Mouse (Mus musculus) embryonic fibroblast, embryonic 13.5 days (primary cell): ENCODE results near the gene Slc38a3. TPM values are rescaled to one million over a fixed set of nuclear protein-coding genes. Genes with fewer than 3 reads are reported as not detected.

Experiments
- H3K27ac ChIP-seq: 2 replicates; pipeline ENCODE4 v1.5.1; 2012; ENCODE audit warnings: low read length, control low read depth, inconsistent platforms; ENCODE audit not compliant: insufficient read depth
- H3K4me1 ChIP-seq: 2 replicates; pipeline ENCODE4 v1.6.1; 2011; ENCODE audit warnings: low read length; ENCODE audit not compliant: control insufficient read depth, insufficient read depth
- H3K4me3 ChIP-seq: 2 replicates; pipeline ENCODE4 v1.5.1; 2011; ENCODE audit warnings: mild to moderate bottlenecking, control low read depth, low read length; ENCODE audit not compliant: insufficient read depth
- CTCF ChIP-seq: IDR thresholded peaks from 2 replicates; pipeline ENCODE4 v1.5.1; 2011; ENCODE audit warnings: mild to moderate bottlenecking, control low read depth, low read length, moderate library complexity, borderline replicate concordance; ENCODE audit not compliant: insufficient read depth
- POLR2A ChIP-seq: IDR thresholded peaks from 2 replicates; pipeline ENCODE4 v1.6.1; 2011; ENCODE audit warnings: low read depth, mild to moderate bottlenecking, control low read depth, low read length, moderate library complexity
- polyA plus RNA-seq: library from polyadenylated mRNA; stranded (reverse); fragments of >200 nt; gene quantifications from 2 replicates; pipeline ENCODE4 v1.2.4, GENCODE M21; 2011; ENCODE audit warnings: low read depth; ENCODE audit not compliant: missing spikeins, insufficient read length

The Slc38a3 gene
- polyA plus RNA-seq, 1 experiment, result 1.1 TPM

DNA sequence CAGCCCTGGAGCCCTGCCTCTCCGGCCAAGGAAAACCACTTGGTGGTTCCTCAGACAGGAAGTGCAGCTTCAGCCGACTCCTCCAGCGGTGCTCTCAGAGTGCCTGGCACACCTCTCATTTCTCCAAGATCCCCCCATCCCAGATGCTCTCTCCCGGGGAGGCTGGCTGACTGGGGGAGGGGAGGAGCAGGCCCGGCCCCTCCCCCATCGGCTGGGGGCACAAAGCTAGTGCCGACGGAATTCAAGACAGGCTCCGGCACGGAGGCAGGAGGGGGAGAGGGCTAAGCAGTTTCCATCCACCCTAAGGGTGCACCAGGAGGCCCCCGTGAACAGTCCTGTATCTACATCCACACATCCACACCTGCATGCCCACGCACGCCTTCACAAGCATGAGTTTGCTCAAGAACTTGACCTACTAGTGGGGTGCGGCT, 37.5 kb upstream of the Slc38a3 start:
- 0 out of 2 replicates have a peak overlapping the region, but pooled peaks have one; percentile 3 for H3K27ac ChIP-seq
- TF ChIP-seq POLR2A (no peak; the same call in 1 of the 2 replicates), CTCF (no peak)
- peak overlapping the region; percentile 28 for H3K4me3 ChIP-seq
- peaks cover 18% of the 10 kb centered on the region for H3K4me1 ChIP-seq

DNA sequence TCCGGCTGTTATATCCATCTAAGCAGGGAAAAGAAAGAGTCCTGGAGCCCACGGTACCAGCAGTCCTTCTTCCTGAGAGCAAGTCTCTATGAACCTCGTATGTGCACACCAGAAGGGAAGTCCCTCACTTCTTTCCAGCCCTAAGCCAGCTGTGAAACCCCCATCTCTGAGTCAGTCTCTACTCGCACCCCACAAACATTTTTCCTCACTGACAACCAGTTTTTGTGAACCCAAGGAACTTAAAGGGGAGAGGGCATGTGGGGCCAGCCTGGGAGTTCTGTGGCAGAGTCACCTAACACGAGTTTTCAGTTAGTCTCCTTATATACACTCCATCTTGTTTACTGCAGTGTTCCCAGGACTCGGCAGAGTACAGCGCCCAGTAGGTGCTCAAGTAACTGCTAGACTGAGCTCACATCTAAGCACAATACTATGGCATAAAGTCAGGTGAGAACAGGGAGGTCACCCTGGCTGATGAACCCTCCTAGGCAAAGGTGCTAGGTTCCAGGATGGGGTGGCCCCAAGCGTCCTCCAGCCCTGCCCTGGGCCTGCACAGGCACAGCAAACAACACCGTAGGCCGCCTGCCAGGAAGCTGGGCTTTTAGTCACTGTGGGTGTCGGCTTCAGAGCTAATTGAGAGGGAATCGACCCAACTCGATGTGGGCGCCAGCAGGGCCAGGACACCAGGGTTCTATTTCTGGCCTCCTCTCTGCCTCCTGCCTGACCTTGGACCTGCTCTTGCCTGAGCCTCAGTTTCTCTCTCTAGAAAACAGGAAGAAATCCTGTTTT, 34.2 kb upstream of the Slc38a3 start:
- TF ChIP-seq POLR2A (no peak), CTCF (no peak)
- Histone ChIP-seq H3K27ac (peak overlapping the region; percentile 75), H3K4me3 (no peak overlapping the region), H3K4me1 (peaks cover 41% of the 10 kb centered on the region)

DNA sequence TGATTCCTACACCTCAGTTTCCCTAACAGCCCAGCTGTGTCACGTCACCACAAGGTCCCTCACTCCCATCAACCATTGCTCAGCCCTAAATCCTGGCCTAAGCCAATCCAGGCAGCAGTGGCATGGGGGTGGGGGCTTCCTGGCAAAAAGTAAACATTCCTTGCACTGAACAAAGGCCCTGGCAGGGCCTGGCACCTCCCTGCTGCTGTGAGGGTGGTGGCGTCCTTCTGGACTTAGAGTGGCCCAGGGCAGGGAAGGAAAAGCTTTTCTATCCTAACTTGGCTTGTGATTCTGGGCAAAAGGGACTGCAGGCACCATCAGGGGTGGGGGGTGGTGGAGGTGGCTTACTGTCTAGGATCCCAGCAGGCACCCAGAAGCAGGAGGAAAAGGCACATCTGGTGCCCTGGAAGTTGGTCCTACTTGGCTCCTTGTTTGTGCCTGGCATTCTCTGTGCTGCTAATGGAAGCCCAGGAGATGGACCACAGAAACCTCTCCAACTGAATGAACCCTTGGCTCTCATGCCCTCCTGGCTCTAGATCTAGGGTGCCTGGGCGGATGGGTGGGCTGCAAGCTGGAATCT, 33.4 kb upstream of the Slc38a3 start:
- peaks cover 41% of the 10 kb centered on the region for H3K4me1 ChIP-seq
- H3K27ac ChIP-seq, result peak overlapping the region; percentile 75
- H3K4me3 ChIP-seq, result no peak overlapping the region
- no peak for TF ChIP-seq POLR2A
- TF ChIP-seq CTCF, result no peak

DNA sequence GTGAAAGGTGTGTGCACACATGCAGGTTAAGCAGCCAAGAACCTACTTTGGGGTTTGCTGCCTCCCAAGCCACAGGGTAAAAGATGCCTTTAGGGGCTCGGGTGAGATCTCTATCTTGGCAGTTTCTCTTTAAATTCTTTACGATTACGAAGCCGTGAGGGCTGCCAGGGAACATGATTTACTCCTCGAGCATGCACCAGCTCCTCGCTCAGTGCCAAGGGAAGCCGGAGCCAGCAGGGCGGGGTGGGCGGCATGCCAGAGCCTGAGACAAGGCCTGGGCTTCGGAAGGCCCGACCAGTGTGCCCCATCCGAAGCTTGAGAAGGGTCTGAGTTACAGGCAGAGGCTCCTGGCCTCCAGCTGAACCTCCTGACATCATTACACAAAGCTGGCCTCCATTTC, 32.3 kb upstream of the Slc38a3 start:
- Histone ChIP-seq H3K4me3 (no peak overlapping the region), H3K27ac (peak overlapping the region; percentile 91), H3K4me1 (peaks cover 37% of the 10 kb centered on the region)
- TF ChIP-seq POLR2A, result peak; percentile 37; the same call in 1 of the 2 replicates
- TF ChIP-seq CTCF, result no peak

DNA sequence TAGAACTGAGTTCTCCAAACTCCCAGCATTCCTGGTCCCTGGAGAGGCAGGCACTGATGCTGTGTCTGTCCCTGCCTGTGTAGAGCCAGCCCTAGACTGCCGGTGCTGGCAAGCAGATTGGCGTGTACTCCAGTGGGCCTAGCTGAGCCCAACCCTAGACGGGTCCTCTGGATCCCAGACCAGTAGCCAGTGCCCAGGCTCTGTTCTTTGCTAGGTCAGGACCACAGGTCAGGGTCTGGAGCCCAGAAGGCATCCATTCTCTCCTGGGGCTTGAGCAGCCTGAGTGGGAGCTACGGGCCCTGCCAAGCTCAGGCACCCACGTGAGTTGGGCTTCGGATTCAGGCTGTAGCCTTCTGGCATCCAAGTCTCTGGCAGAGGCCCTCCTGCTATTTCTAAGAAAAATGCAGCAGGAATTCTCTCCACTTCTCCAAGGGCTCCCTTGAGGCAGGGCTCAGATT, 30.8 kb upstream of the Slc38a3 start:
- Histone ChIP-seq H3K4me3 (no peak overlapping the region), H3K4me1 (peaks cover 37% of the 10 kb centered on the region), H3K27ac (peak overlapping the region; percentile 91)
- TF ChIP-seq CTCF (no peak), POLR2A (no peak)

DNA sequence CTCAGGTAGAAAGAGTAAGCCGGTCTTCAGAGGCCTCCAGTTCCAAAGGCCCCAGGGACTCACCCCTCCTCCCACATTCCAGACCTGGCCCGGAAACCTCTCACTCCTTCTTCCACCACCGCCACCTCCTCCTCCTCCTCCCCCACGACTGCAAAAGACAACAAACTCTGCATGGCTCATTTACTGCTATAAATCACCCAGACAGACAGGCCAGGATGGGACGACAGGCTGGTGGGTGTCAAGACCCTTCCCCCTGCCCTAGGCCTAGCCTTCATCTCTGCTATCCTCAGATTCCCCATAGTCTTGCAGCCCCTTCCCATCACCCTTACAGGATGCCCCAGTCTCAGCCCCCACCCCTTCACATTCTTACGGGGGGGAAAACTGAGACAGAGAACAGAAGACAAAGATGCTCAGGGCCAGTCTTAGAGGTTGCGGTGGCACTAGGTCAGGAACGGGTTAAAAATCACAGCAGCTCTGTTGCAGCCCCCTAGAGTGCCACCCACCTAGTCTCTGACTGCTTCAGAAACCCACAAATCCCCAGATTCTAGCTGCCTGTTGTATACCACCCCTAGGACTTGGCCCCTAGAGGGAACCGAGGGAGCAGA, 30.1 kb upstream of the Slc38a3 start:
- TF ChIP-seq POLR2A (no peak), CTCF (no peak)
- peak overlapping the region; percentile 91 for H3K27ac ChIP-seq
- H3K4me1 ChIP-seq, result peaks cover 37% of the 10 kb centered on the region
- no peak overlapping the region for H3K4me3 ChIP-seq

DNA sequence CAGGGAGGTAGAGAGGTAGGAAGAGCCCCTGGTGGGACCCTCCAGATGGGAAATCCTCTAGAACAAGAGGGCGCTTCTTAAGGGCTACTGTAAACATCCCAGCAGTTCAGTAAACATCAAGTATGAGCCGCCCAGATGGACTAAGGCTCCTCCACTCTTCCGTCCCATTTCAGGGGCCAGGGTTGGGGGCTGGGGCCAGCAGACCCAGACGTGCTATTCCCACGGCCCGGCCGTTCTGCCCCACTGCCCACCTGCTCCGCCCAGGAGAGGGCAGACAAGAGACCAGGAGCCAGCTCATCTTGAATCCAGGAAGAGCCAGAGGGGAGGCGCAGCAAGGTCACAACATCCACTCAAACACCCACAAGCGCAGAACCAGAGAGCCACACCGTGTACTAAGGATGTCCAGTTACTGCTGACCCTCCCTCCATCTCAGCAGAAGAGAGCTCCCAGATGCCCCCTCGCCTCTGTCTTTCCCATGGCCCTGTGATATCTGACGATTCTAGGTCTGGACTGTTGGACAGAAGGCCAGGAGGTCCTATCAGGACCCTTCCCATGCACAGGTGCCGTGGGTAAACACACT, 29.4 kb upstream of the Slc38a3 start:
- H3K4me3 ChIP-seq, result no peak overlapping the region
- peak overlapping the region; percentile 21 for H3K27ac ChIP-seq
- no peak for TF ChIP-seq POLR2A
- no peak for TF ChIP-seq CTCF

DNA sequence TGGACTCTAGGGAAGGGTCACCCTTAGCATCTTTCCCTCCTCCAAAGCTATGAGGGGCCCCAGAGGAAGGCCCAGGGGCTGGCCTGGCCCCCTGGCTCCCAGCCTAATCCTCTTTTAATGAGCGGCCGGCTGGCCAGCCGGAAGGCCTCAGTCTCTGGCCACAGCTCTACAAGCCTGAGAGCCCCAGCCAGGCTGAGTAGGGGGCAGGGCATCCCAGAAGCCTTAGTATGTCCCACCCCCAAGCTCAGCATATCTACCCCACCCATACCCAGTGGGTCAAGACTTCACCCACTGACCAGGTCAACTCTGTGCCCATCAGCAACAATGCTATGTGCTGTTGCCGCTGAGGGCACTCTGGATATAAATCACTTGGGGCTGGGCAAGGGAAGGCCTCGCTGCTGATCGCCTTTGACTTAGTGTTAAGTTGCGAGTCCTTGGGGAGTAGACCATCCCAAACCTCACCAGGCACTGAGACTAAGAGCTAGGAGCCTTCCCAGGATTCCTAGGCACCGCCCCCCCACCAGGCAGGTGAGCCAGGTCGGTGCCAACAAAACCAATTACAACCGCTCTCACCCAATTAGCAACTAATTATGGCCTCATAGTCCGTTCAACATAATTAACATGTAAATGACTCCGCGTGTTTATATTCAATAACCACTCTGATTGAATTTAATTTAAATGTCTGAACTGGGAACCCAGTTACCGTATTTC, 28.6 kb upstream of the Slc38a3 start:
- TF ChIP-seq CTCF, result no peak
- no peak for TF ChIP-seq POLR2A
- no peak overlapping the region for H3K4me3 ChIP-seq
- H3K4me1 ChIP-seq, result peaks cover 29% of the 10 kb centered on the region
- H3K27ac ChIP-seq, result no peak overlapping the region

More for the DNA sequence above, 29.4 kb upstream of the Slc38a3 start:
- peaks cover 33% of the 10 kb centered on the region for H3K4me1 ChIP-seq
